Mouse (Mus musculus): Measurements from ENCODE around the gene Nfib. TPM values are rescaled to one million over a fixed set of nuclear protein-coding genes. Genes with fewer than 3 reads are reported as not detected.

Nfib gene
- total and polyA plus RNA-seq, 3 experiments, result not detected

GRCm38 (mm10) chr4:82697151-82697550 is 8.4 kb downstream of the Nfib start:
- no peaks in the 10 kb centered on the region for H3K36me3 ChIP-seq (ENCODE audit: control insufficient read depth in 1 of 2, insufficient read depth in 2 of 2, low read length in 2 of 2)
- DNase-seq (ENCODE audit: low read depth, low spot score), result no peak
- H3K9ac ChIP-seq (ENCODE audit: control insufficient read depth, low read depth, low read length, poor library complexity, severe bottlenecking), result no peak overlapping the region
- H3K4me3 ChIP-seq (ENCODE audit: control insufficient read depth in 1 of 2, insufficient read depth in 1 of 2, low read depth in 2 of 2, low read length in 2 of 2), result no peak overlapping the region
- no peaks in the 10 kb centered on the region for H3K4me1 ChIP-seq (ENCODE audit: control insufficient read depth in 1 of 2, insufficient read depth in 2 of 2, low read length in 2 of 2)
- H3K9me3 ChIP-seq (replicated peaks; ENCODE audit: insufficient read depth, low read length), result no peaks in the 10 kb centered on the region
- H3K27me3 ChIP-seq (ENCODE audit: control insufficient read depth in 1 of 2, insufficient read depth in 2 of 2, low read length in 2 of 2), result no peaks in the 10 kb centered on the region
- no peak for TF ChIP-seq TAL1 (IDR thresholded peaks at IDR 0.05; ENCODE audit: low read length)
- no peak for TF ChIP-seq ETS1 (IDR thresholded peaks at IDR 0.05; ENCODE audit: low read depth, low read length)
- no peak for TF ChIP-seq MEF2A (IDR thresholded peaks at IDR 0.05; ENCODE audit: extremely low read depth, insufficient replicate concordance, low read depth, low read length, poor library complexity, severe bottlenecking)
- TF ChIP-seq TBP (IDR thresholded peaks at IDR 0.05; ENCODE audit: low read depth, low read length), result no peak
- no peak for TF ChIP-seq POLR2A (IDR thresholded peaks at IDR 0.05; ENCODE audit: control insufficient read depth in 1 of 2, insufficient read depth in 1 of 2, low read depth in 1 of 2, low read length in 2 of 2, poor library complexity in 1 of 2)
- TF ChIP-seq E2F4 (IDR thresholded peaks at IDR 0.05; ENCODE audit: borderline replicate concordance, low read depth, low read length), result no peak
- no peak for TF ChIP-seq RCOR1 (IDR thresholded peaks at IDR 0.05; ENCODE audit: low read depth, low read length)
- no peak for TF ChIP-seq ZMIZ1 (IDR thresholded peaks at IDR 0.05; ENCODE audit: low read depth, low read length)
- no peak for TF ChIP-seq POLR2AphosphoS2 (IDR thresholded peaks at IDR 0.05; ENCODE audit: low read length)
- TF ChIP-seq USF2 (IDR thresholded peaks at IDR 0.05; ENCODE audit: borderline replicate concordance in 1 of 2, insufficient read depth in 1 of 2, low read depth in 1 of 2, low read length in 2 of 2), result no peak
- TF ChIP-seq GABPA (IDR thresholded peaks at IDR 0.05; ENCODE audit: low read depth, low read length), result no peak
- TF ChIP-seq MYC (IDR thresholded peaks at IDR 0.05; ENCODE audit: low read depth, low read length), result no peak
- no peak for TF ChIP-seq CHD2 (IDR thresholded peaks at IDR 0.05; ENCODE audit: low read length)
- TF ChIP-seq NRF1 (IDR thresholded peaks at IDR 0.05; ENCODE audit: insufficient read depth, low read depth, low read length, poor library complexity, severe bottlenecking), result no peak
- no peak for TF ChIP-seq KAT2A (conservative IDR thresholded peaks at IDR 0.05; ENCODE audit: low read depth, low read length)
- no peak for TF ChIP-seq GATA1 (IDR thresholded peaks at IDR 0.05; ENCODE audit: low read depth, low read length)
- no peak for TF ChIP-seq NELFE (IDR thresholded peaks at IDR 0.05; ENCODE audit: low read depth, low read length)
- TF ChIP-seq ZC3H11A (IDR thresholded peaks at IDR 0.05; ENCODE audit: low read depth, low read length), result no peak
- no peak for TF ChIP-seq UBTF (IDR thresholded peaks at IDR 0.05; ENCODE audit: borderline replicate concordance, insufficient read depth, low read depth, low read length)
- no peak overlapping the region for H3K27ac ChIP-seq (ENCODE audit: control insufficient read depth, low read depth, low read length)
- no peaks in the 10 kb centered on the region for H3K79me2 ChIP-seq (ENCODE audit: control insufficient read depth, insufficient read depth, low read length, poor library complexity)

- Histone ChIP-seq H3K27me3 (ENCODE audit: control insufficient read depth in 1 of 2, insufficient read depth in 2 of 2, low read length in 2 of 2) (no peaks in the 10 kb centered on the region), H3K9ac (ENCODE audit: control insufficient read depth, low read depth, low read length, poor library complexity, severe bottlenecking) (no peak overlapping the region), H3K4me3 (ENCODE audit: control insufficient read depth in 1 of 2, insufficient read depth in 1 of 2, low read depth in 2 of 2, low read length in 2 of 2) (no peak overlapping the region), H3K9me3 (replicated peaks; ENCODE audit: insufficient read depth, low read length) (no peaks in the 10 kb centered on the region), H3K27ac (ENCODE audit: control insufficient read depth, low read depth, low read length) (no peak overlapping the region), H3K79me2 (ENCODE audit: control insufficient read depth, insufficient read depth, low read length, poor library complexity) (no peaks in the 10 kb centered on the region), H3K36me3 (ENCODE audit: control insufficient read depth in 1 of 2, insufficient read depth in 2 of 2, low read length in 2 of 2) (no peaks in the 10 kb centered on the region), H3K4me1 (ENCODE audit: control insufficient read depth in 1 of 2, insufficient read depth in 2 of 2, low read length in 2 of 2) (no peaks in the 10 kb centered on the region)
- no peak for DNase-seq (ENCODE audit: low read depth, low spot score)
- TF ChIP-seq RCOR1 (IDR thresholded peaks at IDR 0.05; ENCODE audit: low read depth, low read length), result no peak
- no peak for TF ChIP-seq HCFC1 (IDR thresholded peaks at IDR 0.05; ENCODE audit: low read depth, low read length)
- TF ChIP-seq ZNF384 (IDR thresholded peaks at IDR 0.05; ENCODE audit: low read depth, low read length), result no peak
- TF ChIP-seq SMC3 (IDR thresholded peaks at IDR 0.05; ENCODE audit: low read depth, low read length), result no peak
- no peak for TF ChIP-seq NELFE (IDR thresholded peaks at IDR 0.05; ENCODE audit: low read depth, low read length)
- TF ChIP-seq ZC3H11A (IDR thresholded peaks at IDR 0.05; ENCODE audit: low read depth, low read length), result no peak
- no peak for TF ChIP-seq USF2 (IDR thresholded peaks at IDR 0.05; ENCODE audit: borderline replicate concordance in 1 of 2, insufficient read depth in 1 of 2, low read depth in 1 of 2, low read length in 2 of 2)
- TF ChIP-seq NRF1 (IDR thresholded peaks at IDR 0.05; ENCODE audit: insufficient read depth, low read depth, low read length, poor library complexity, severe bottlenecking), result no peak
- no peak for TF ChIP-seq MEF2A (IDR thresholded peaks at IDR 0.05; ENCODE audit: extremely low read depth, insufficient replicate concordance, low read depth, low read length, poor library complexity, severe bottlenecking)
- no peak for TF ChIP-seq JUND (IDR thresholded peaks at IDR 0.05; ENCODE audit: low read depth, low read length)
- no peak for TF ChIP-seq USF1 (IDR thresholded peaks at IDR 0.05; ENCODE audit: low read depth, low read length)
- no peak for TF ChIP-seq CTCF (IDR thresholded peaks at IDR 0.05 in 2 of 3, conservative IDR thresholded peaks at IDR 0.05 in 1 of 3; ENCODE audit: control insufficient read depth in 1 of 3, insufficient read depth in 1 of 3, low read depth in 2 of 3, low read length in 3 of 3, poor library complexity in 1 of 3, severe bottlenecking in 1 of 3)
- no peak for TF ChIP-seq POLR2A (IDR thresholded peaks at IDR 0.05; ENCODE audit: control insufficient read depth in 1 of 2, insufficient read depth in 1 of 2, low read depth in 1 of 2, low read length in 2 of 2, poor library complexity in 1 of 2)
- no peak for TF ChIP-seq UBTF (IDR thresholded peaks at IDR 0.05; ENCODE audit: borderline replicate concordance, insufficient read depth, low read depth, low read length)
Observed at GRCm38 (mm10) chr4:82695760-82696501, 9.6 kb downstream of the Nfib start.
